Mouse (Mus musculus) heart, adult 8-10 months (tissue): Measurements from ENCODE around the gene Fbxo27. TPM values are rescaled to one million over a fixed set of nuclear protein-coding genes. Genes with fewer than 3 reads are reported as not detected.

ENCODE experiments used
- DNase-seq: peaks from one replicate; pipeline ENCODE4 v3.0.0; 2022; ENCODE audit warnings: low spot score
- total RNA-seq, 4 experiments: library from RNA; stranded (reverse); gene quantifications; 2 replicates each; pipeline ENCODE4 v1.2.4; 2022

Fbxo27 gene
- total RNA-seq, 4 experiments from 2014 or later, result 0.11 to 0.72 (median 0.16) TPM; not detected in 1

DNA sequence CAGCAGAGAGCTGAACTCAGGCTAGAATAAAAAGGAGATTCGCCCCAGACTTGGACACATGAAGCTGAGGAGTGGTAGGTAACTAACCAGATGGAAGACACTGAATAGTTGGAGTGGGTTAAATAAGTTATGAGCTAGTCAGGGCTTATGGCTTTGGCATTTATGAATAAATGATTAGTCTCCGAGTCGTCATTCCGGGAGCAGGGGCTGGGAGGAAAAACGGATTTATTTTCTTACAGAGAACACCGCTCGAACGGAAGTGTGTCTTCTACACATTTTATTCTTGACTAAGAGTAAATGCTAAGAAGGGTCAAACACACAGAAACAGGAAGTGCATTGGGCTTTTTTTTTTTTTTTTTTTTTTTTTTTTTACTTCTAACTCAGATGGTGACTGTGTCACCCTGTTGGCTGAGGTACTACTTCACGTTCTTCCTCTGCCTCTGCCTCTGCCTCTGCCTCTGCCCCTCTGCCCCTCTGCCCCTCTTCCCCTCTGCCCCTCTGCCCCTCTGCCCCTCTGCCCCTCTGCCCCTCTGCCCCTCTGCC, 10.0 kb downstream of the Fbxo27 start:
- DNase-seq, result no peak

DNA sequence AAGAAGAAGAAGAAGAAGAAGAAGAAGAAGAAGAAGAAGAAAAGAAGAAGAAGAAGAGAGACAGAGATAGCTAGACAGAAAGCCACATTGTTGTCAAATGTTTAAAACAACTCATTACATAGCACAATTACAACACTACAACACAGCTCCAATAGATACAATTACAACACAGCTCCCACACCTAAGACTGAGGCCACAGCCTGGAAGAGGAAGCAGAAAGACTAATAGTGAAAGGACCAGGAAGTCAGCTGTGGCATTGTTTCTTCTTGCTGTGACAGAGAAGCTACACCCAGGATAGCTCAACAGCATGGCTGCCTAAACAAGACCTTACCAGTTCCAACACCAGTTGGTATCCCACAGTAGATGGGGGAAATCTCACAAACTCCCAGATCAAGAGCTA, 16.8 kb downstream of the Fbxo27 start:
- DNase-seq, result no peak

DNA sequence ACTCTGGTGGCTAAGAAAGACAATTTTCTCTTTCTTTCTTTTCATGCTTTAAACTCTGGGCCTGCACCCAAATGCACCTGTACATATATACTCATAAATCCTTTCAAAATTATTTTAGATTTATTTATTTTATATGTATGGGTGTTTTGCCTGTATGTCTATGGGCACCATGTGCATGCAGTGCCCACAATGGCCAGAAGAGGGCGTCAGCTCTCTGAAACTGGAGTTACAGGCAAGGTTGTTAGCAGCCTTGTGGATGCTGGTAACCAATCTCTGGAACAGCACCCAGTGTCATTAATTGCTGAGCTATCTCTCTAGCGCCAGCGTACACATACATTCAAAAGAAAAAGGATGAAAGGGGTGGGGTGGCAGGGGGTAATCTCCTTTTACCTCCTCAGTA, 18.3 kb downstream of the Fbxo27 start:
- no peak for DNase-seq

DNA sequence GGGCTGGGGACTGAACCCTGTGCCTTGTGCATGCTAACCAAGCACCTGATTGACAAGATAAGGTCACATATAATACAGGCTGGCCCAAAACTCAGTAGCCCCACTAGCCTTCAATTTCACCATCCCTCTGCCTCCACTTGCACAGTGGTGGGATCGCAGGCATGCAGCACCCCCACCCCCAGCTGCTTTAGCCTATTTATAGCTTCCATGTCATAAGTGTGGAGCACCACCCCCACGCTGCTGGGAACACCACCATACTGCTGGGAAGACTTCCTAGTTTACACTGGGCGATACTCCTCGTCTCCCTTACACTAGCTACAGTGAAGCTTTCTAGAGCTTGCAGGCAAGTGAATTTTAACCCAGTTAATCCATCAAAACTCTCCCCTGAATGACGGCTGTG, 22.0 kb downstream of the Fbxo27 start:
- no peak for DNase-seq

DNA sequence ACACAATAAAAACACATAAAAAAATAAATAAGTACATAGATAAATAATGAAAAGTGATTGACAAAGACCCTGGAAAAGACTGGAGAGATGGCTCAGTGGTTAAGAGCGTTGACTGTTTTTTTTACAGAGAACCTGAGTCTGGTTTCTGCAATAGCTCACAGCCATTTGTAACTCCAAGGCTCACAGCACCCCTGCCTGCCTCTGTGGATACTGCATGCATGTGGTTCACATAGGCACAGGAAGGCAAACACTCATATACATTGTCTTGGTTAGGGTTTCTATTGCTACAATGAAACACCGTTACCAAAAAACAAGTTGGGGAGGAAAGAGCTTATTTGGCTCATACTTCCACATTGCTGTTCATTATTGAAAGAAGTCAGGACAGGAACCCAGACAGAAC, 22.9 kb downstream of the Fbxo27 start:
- DNase-seq, result no peak

DNA sequence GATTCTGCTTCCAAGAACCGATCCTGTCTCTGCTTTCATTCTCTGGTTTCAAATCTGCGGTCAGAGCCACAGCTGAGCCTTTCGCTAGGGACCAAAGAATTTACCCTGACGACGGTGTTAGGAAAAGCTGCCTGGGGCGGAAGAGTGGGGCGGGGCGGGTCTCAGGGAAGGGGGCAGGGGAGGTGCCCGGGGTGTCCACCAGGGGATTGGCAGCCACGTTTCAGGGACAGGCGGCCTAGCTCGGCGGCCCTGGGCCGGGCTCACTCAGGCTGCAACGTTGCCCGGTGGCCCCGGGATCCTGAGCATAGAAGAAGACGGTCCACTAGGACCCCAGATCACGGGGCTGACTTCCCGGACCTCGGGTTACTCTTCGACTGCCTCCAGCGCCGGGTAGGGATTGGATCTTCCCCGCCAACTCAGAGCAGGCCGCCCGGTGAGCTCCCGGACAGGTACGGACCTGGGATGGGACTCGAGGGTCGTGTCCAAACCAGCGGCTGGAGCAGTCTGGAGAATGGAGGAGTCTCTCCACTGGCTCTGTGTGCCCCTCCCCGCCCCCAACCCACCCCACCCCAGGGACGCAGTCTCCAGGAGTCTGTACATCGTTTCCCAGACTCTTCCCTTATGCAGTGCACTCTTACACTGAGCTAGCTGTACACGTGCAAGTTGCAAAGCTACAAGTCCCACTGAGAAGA, 24.1 kb downstream of the Fbxo27 start, which contains the start of gene Fbxo17:
Fbxo17 (plus strand) TSS at position 215 of the 692 bp plus-strand sequence.
- peak; percentile 26 for DNase-seq

DNA sequence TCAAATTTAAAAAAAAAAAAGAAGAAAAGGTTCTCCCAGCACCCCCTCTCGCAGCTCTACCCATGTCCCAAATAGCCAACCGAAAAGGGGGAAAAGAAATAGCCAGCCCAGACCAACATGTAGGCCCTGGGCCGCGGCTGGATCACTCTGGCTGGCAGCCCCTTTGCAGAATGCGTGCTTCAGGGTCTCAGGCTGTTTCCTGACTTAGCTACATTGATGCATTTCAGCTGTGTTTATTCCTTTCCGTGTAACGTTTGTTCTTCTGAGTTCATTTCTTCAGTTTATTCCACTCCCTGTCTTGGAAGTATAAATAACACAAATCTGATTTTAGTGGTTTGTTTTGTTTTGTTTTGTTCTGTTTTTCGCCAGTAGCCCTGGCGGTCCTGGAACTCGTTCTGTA, 25.1 kb downstream of the Fbxo27 start:
- DNase-seq, result no peak

DNA sequence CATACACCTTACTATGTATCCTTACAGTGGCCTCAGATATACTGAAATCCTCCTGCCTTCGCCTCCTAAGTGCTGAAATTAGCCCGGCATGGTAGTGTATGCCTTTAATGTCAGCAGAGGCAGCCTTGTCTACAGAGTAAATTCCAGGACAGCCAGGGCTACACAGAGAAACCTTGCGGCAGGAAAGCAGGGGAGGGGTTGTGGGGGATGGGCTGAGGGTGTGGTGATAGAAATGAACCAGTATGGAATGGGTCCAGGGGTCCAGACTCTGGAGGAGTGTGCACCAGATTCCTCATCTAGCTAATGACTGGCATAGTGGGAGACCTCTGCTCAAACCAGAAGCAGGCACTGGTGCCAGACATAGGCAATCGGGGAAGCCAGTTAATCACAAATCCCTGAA, 26.5 kb downstream of the Fbxo27 start:
- DNase-seq, result no peak

DNA sequence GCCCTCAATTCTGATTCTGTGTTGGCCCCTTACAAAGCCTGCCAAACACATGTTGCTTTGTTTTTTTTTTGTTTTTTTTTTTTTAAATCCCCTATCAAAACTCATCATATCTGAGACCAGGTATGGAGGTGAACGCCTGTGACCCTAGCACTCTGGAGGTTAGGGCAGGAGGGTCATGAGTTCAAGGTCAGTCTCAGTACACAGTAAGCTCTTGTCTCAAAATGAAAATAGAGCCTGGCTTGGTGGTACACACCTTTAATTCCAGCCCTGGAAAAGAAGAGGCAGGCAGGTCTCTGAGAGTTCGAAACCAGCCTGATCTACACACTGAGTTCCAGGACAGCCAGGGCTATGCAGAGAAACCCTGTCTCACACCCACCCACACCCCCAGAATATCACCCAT, 27.0 kb downstream of the Fbxo27 start:
- no peak for DNase-seq

DNA sequence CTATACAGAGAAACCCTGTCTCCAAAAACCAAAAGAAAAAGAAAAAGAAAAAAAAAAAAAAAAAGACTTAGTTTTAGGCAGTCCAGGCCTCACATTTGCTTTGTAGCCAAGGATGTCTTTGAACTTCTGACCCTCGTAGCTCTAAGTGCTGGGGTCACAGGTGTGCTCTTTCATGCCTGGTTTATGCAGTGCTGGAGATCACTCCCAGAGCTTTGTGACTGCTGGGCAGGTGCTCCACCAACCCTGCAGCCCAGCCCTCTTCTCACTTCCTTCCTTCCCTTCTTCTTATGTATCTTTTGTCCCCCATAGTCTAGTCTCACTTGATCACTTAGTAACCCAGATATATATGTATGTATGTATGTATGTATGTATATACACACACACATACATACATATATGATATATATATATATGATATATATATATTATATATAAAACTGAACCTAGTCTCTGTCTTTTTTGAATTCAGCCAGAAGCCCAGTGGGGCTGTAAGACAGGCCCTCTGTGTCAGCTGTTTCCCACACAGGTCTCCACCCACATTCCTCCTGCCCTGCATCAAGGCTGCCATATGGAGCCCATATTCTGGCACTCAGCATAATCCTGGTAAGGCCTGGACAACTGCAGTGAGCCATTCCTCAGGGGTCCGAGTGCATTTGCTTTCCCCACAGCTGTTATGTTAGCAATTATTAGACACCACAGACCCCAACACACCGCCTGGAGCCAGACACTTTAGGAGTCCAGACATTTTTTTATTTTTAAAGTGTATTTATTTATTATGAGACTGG, 28.3 kb downstream of the Fbxo27 start:
- no peak for DNase-seq

DNA sequence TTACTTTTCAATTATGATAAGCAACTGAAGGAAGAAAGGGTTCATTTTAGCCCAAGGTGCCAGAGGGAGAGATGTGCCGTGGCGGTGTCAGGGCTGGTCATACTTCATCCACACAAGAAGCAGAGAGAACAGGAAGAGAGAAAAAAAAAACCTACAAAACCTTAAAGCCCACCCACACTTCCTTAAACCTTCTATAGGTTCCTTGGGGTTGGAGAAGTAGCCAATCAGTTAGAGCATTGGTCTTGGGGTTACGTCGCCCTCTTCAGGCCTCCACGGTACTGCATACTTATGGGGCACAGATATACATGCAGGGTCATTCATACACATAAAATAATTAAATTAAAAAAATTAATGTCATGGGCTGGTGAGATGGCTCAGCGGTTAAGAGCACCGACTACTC, 29.4 kb downstream of the Fbxo27 start:
- no peak for DNase-seq

DNA sequence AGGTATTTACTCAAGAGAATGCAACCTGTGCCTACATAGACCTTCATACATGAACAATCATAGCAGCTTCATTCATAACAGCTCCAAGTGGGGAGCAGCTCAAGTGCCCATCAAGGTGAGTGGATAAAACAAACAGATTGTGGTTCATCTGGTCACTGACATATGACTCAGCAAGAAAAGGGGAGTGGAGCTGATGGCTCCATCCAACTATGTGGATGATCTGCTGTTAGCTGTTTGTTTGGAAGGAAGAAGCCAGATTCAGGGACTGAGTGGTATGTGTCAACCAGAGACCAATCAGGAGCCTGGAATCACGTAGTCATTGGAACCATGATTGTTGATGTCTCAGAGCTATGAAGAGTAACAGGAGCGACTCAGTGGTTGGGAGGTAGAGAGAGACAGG, 32.0 kb downstream of the Fbxo27 start:
- DNase-seq, result no peak

DNA sequence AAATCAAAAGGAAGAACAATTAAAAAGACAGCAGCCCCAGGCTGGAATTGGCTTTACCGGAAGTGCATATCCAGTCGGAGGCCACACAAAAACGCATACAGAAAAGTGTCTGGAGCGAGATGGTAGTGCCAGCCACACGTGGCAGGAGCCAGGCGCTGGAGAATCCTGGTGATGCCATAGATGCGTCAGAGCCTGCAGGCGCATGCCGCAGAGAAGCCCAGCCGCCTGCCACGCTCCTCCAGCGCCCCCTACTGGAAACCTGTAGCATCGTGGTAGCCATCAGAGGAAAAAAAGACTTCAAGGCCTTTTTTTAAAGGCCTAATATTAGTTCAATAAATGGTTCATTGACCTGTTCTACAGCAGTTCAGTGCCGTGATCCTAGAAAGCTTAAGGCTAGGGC, 34.0 kb downstream of the Fbxo27 start:
- peak; percentile 33 for DNase-seq

DNA sequence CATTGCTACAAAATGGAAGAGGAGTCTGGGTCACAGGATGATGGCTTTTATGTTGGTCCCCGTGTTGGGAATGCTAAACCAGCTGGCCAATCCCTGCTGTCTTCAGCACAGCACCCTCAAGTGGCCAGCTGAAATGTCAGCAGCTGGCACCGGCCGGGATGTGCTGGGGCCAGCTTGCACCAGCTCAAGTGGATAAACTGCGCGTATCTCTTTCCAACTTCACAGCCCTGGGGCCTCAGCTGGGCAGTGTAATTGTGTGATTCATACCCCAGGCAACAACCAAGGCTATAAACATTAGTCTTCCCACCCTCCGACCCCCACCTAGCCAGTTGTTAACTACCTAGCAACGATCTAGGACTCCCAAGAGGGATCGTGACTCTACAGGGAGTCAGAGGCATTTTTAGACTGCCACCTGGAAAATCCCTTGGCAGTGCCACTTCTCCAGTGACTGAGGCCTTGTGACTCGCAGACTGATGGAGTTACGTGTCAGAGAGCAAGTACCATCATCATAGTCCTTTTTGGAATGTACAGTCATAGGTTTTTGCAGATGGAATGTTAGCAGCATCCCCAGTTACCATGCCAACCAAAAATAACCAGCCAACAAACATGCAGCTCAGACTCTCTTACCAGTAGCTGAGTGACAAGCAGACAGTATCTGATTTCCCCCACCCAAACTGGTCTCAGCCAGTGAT, 35.1 kb downstream of the Fbxo27 start:
- no peak for DNase-seq

DNA sequence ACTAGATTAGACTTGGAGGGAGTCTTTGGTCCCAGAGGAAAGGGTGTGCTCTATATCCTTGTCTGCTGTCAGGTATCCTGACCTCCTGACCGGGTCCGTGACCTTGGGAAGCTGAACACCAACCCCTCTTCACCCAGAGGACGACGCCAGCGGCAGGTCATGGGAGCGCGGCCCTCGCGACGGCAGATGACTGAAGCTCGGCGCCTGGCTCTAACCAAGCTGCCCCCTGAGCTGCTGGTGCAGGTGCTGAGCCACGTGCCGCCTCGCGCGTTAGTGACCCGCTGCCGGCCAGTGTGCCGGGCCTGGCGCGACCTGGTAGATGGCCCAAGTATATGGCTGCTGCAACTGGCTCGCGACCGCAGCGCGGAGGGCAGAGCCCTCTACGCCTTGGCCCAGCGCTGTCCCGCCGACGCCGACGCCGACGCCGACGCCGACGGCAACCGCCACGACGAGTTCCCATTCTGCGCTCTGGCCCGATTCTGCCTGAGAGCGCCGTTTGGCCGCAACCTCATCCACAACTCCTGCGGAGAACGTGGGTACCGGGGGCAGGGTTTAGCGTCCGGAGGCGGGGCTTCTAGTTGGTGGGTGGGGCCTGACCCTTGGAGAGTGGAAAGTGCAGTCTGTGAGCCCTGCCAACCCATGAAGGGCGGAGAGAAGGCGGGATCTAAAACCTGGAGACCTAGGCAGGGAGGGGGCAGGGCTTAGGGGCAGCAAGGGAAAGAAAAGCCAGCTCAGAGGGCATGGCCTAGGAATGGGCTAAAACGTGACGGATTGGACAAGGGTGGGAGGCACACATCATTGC, 39.9 kb downstream of the Fbxo27 start:
- peak; percentile 44 for DNase-seq

DNA sequence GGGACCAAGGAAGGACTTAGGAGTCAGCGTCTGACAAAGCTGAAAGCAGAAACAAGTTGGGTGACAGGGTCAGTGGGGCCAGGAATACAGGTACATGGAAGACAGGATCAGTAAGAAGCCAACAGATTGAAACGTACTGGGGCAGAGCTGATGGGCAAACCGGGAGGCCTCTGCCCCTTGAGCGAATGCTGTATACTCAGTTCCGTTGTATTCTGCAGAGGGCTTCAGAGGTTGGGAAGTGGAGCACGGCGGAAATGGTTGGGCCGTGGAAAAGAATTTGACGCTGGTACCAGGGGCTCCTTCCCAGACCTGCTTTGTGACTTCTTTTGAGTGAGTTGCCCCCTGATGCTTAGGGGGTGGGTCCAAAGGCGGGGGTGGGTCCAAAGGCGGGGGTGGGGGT, 40.6 kb downstream of the Fbxo27 start:
- no peak for DNase-seq

DNA sequence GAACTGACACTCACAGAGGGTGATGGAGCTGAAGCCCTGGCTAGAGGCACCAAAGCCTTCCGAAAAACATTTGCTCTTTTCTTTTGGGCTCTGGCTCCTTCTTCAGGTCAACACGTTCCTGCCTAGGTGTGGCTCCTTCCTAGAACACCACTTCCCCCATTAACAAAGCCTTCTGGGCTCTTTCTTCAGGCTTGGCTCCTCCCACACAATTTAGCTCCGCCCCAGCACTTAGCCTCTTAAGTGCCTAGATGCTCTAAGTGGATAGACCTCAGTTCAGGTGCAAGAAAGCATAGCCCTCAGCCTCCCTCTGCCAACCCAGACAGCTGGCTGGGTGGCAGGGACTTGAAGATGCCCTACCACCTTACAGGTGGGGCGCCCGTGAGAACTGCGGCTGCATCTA, 43.1 kb downstream of the Fbxo27 start:
- DNase-seq, result no peak

DNA sequence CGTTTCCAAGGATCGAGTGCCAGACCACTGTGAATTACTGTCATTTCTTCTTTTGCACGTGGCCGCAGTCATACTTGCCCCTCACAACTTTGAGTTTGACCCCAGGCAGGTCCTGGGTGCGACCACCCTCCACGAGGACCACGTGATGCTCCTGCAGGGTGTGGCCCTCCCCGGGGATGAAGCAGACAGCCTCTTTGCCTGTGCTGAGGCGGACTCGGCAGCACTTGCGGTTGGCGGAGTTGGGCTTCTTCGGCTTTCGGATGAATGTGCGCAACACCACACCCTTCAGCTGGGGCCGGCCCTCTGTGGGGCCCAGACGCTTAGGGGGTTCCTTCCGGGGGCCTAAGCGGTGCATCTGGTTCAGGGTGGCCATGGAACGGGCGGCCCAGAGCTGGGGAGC, 47.2 kb downstream of the Fbxo27 start:
- DNase-seq, result no peak

DNA sequence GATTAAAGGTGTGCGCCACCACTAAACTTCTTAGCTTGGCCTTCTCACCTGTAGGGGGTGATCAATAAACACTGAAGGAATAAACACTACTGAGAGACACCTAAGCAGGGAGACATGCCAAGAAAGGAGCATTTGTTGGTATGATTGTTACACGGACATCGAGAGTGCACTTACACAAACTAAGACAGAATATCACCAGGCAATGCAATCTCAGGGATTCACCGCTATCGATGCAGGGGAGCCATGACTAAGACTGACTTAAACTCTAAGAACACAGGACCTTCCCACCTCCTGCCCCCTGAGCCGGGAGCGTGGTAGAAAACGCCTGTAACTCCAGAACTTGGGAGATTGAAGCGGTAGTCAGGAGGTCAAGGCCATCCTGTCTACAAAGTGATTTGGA, 48.3 kb downstream of the Fbxo27 start:
- no peak for DNase-seq

DNA sequence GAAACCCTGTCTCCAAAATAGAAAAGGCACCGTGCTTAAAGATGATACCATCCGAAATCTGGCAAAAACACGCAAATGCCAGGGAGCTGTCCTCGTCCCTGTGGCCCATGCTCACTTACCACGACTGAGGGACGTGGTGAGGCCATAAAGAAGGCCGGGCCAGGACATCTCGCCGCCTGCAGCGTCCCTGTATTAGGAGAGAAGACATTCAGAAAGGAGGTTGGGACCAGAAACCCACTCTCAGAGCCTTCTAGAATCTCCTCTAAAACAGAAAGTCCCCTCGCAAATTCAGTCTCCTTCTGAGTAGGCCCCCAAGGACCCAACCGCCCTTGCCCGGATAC, 48.7 kb downstream of the Fbxo27 start:
- DNase-seq, result no peak

DNA sequence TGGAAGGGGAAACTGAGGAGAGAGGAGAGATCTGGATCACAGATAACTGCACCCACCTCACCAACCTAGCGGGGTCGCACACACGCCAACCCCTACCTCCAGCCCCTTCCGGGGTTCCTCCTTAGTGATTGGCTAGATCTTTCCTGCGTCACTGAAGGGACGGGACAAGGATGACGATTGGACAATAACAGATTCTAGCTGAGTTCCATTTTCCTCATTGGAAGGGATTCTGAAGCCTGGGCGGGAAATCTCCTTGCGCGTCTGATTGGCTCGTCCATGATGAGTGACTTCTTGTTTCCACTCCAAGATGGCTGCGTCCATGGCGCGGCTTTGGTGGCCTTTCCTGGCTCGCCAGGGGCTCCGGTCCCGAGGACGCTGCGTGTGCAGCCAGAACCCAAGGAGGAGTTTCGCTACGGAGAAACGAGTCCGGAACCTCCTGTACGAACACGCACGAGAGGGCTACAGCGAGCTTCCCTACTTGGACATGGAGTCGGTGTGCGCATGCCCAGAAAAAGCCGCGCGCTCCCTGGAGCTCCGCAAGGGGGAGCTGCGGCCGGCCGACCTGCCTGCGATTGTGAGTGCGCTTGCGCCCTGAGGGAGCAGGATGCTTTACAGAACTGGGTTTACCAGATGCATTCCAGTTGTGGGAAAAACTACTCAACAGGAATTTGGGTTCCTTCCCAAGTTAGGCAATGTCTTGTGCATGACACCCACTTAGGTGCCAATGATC, 49.2 kb downstream of the Fbxo27 start, which contains the start of the genes Mrps12 and Sars2:
Mrps12 (minus strand) TSS at position 112 of the 730 bp plus-strand sequence.
Sars2 (plus strand) TSS at position 284 of the 730 bp plus-strand sequence.
- peak; percentile 99 for DNase-seq
